Mouse (Mus musculus): ENCODE measurements around the gene Lrrc36.

DNA sequence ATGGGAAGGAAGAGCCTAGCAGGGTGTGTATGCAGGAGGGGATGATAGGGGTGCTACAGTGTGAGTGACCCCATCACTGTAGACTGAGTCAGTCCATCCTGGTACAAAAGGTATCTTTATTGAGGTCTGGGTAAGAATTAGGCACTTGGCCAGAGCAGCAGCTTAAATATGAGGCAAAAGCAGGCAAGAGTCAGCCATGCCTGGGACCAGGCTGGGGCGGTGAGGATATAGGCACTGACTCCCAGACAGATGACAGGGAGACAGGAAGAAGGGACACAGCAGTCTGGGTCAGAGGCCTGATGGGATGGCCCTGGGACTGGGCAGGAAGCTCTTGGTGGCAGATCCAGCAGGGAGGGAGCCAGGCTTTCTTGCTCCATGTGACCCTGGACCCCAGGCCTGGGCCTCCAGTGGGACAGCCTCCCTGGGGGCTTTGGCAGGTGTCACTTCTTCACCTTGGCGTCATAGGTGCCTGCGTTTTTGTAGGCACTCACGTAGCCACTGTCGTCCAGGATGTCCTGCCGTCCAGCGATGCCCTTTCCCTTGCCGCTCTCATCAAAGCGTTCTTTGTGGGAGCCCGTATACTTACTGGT lies 54.1 kb downstream of the Lrrc36 start:
- no peak for TF ChIP-seq GATA1 (IDR thresholded peaks at IDR 0.05; ENCODE audit: borderline replicate concordance, low read length)
- no peak for TF ChIP-seq FLI1 (IDR thresholded peaks at IDR 0.05; ENCODE audit: low read length)
